Mouse (Mus musculus) lung, postnatal 0 days (tissue): ENCODE data around the gene Cd52. TPM values are rescaled to one million over a fixed set of nuclear protein-coding genes. Genes with fewer than 3 reads are reported as not detected.

Experiments used
- ATAC-seq: fragments of 200-750 bp; cut with Nextera tagmentation; 2 replicates; pipeline ENCODE4 v1.8.0; 2017; ENCODE audit warnings: moderate library complexity
- DNase-seq: peaks from one replicate; pipeline ENCODE4 v3.0.0-alpha.2; 2016; ENCODE audit warnings: low spot score
- H3K27ac ChIP-seq: fragments of 300-500 bp; sonication (generic); 2 replicates; pipeline ENCODE4 v1.5.1; 2014; ENCODE audit warnings: antibody characterized with exemption, mild to moderate bottlenecking, low read length, mixed read lengths
- H3K27me3 ChIP-seq: fragments of 300-500 bp; sonication (generic); replicated peaks from 2 replicates; pipeline ENCODE4 v1.6.1; 2014; ENCODE audit warnings: low read length, mixed read lengths; ENCODE audit not compliant: insufficient read depth
- H3K36me3 ChIP-seq: fragments of 300-500 bp; sonication (generic); 2 replicates; pipeline ENCODE4 v1.6.1; 2014; ENCODE audit warnings: low read length, mixed read lengths; ENCODE audit not compliant: insufficient read depth
- H3K4me1 ChIP-seq: fragments of 300-500 bp; sonication (generic); 2 replicates; pipeline ENCODE4 v1.6.1; 2014; ENCODE audit warnings: antibody characterized with exemption, low read depth, low read length, mixed read lengths; ENCODE audit not compliant: insufficient read depth
- H3K4me2 ChIP-seq: fragments of 300-500 bp; sonication (generic); replicated peaks from 2 replicates; pipeline ENCODE4 v1.6.1; 2014; ENCODE audit warnings: low read depth, mild to moderate bottlenecking, low read length, moderate library complexity, mixed read lengths
- H3K4me3 ChIP-seq: fragments of 300-500 bp; sonication (generic); 2 replicates; pipeline ENCODE4 v1.5.1; 2014; ENCODE audit warnings: low read depth, low read length
- H3K9ac ChIP-seq: fragments of 300-500 bp; sonication (generic); replicated peaks from 2 replicates; pipeline ENCODE4 v1.6.1; 2014; ENCODE audit warnings: low read depth, mild to moderate bottlenecking
- H3K9me3 ChIP-seq: fragments of 300-500 bp; sonication (generic); 2 replicates; pipeline ENCODE4 v1.6.1; 2016; ENCODE audit warnings: low read length, mixed read lengths
- CTCF ChIP-seq: IDR thresholded peaks from 2 replicates; pipeline ENCODE4 v1.5.1; 2016; ENCODE audit warnings: antibody characterized with exemption, mild to moderate bottlenecking
- EP300 ChIP-seq: IDR thresholded peaks from 2 replicates; pipeline ENCODE4 v1.6.1; 2016; ENCODE audit warnings: antibody characterized with exemption, mild to moderate bottlenecking, control low read depth
- WGBS: fragments of 180-500 bp; shearing (Covaris S2); extraction: QIAGEN DNeasy Blood & Tissue Kit; methylation state at CpG from one replicate; pipeline ENCODE4 v1.1.7; 2014; 5-methylcytosine and 5-hydroxymethylcytosine counted together
- polyA plus RNA-seq: library from polyadenylated mRNA; unstranded; fragments of >200 nt; fragmentation: Nextera tagmentation; extraction: Ambion mirVana; gene quantifications from 2 replicates; pipeline ENCODE4 v1.2.1, GENCODE M21; 2015

The Cd52 gene
- polyA plus RNA-seq, 1 experiment from 2014 or later = 65.9 TPM

- no peak overlapping the region for H3K4me2 ChIP-seq
- WGBS = 61% methylated on average over 5 of the region's 5 CpGs
- H3K4me3 ChIP-seq = no peak overlapping the region
- DNase-seq (peak; percentile 29), ATAC-seq (no peak)
- H3K36me3 ChIP-seq = no peaks in the 10 kb centered on the region
- TF ChIP-seq EP300 (no peak), CTCF (no peak)
- no peak overlapping the region for H3K27ac ChIP-seq
- no peaks in the 10 kb centered on the region for H3K27me3 ChIP-seq
- H3K9ac ChIP-seq = no peak overlapping the region
- no peaks in the 10 kb centered on the region for H3K4me1 ChIP-seq
- no peaks in the 10 kb centered on the region for H3K9me3 ChIP-seq
Measured at GRCm38 (mm10) chr4:134097015-134097608, 2.2 kb upstream of the Cd52 start.

- Histone ChIP-seq H3K4me1 (no peaks in the 10 kb centered on the region), H3K4me3 (no peak overlapping the region), H3K4me2 (no peak overlapping the region), H3K27me3 (no peaks in the 10 kb centered on the region), H3K9ac (no peak overlapping the region), H3K27ac (no peak overlapping the region), H3K9me3 (no peaks in the 10 kb centered on the region), H3K36me3 (no peaks in the 10 kb centered on the region)
- ATAC-seq (no peak), DNase-seq (no peak)
- 80% methylated on average over 3 of the region's 3 CpGs for WGBS
- no peak for TF ChIP-seq EP300
- TF ChIP-seq CTCF = no peak
Measured at GRCm38 (mm10) chr4:134096120-134096519, 1.2 kb upstream of the Cd52 start.

GRCm38 (mm10) chr4:134094004-134094564 lies 798 bp downstream of the Cd52 start:
- no peaks in the 10 kb centered on the region for H3K36me3 ChIP-seq
- no peak overlapping the region; the same call in 1 of the 2 replicates for H3K4me2 ChIP-seq
- WGBS = 66% methylated on average over 7 of the region's 7 CpGs
- no peak overlapping the region for H3K9ac ChIP-seq
- H3K4me1 ChIP-seq = no peaks in the 10 kb centered on the region
- no peaks in the 10 kb centered on the region for H3K9me3 ChIP-seq
- no peak overlapping the region for H3K4me3 ChIP-seq
- ATAC-seq (no peak), DNase-seq (no peak)
- H3K27ac ChIP-seq = no peak overlapping the region
- TF ChIP-seq CTCF (no peak), EP300 (no peak)
- no peaks in the 10 kb centered on the region for H3K27me3 ChIP-seq

GRCm38 (mm10) chr4:134092382-134093288 lies 2.2 kb downstream of the Cd52 start:
- no peaks in the 10 kb centered on the region for H3K36me3 ChIP-seq
- H3K9ac ChIP-seq = no peak overlapping the region
- peak; percentile 88 for TF ChIP-seq CTCF
- no peak for TF ChIP-seq EP300
- H3K4me1 ChIP-seq = no peaks in the 10 kb centered on the region
- no peaks in the 10 kb centered on the region for H3K27me3 ChIP-seq
- H3K4me3 ChIP-seq = no peak overlapping the region
- DNase-seq (peak; percentile 63), ATAC-seq (peak; percentile 55; the same call in 1 of the 2 replicates)
- H3K27ac ChIP-seq = no peak overlapping the region
- H3K9me3 ChIP-seq = no peaks in the 10 kb centered on the region
- H3K4me2 ChIP-seq = peak overlapping the region; percentile 5; the same call in 1 of the 2 replicates
- WGBS = 65% methylated on average over 6 of the region's 6 CpGs

- H3K4me3 ChIP-seq = no peak overlapping the region
- no peaks in the 10 kb centered on the region for H3K27me3 ChIP-seq
- WGBS = 81% methylated on average over 6 of the region's 6 CpGs
- no peak overlapping the region for H3K27ac ChIP-seq
- H3K9ac ChIP-seq = no peak overlapping the region
- no peaks in the 10 kb centered on the region for H3K9me3 ChIP-seq
- H3K4me2 ChIP-seq = no peak overlapping the region
- DNase-seq (no peak), ATAC-seq (no peak)
- no peaks in the 10 kb centered on the region for H3K36me3 ChIP-seq
- no peak for TF ChIP-seq EP300
- no peak for TF ChIP-seq CTCF
- no peaks in the 10 kb centered on the region for H3K4me1 ChIP-seq
Measured at GRCm38 (mm10) chr4:134091225-134091529, 3.7 kb downstream of the Cd52 start.

- Histone ChIP-seq H3K4me3 (no peak overlapping the region), H3K36me3 (no peaks in the 10 kb centered on the region), H3K9me3 (no peaks in the 10 kb centered on the region), H3K27me3 (no peaks in the 10 kb centered on the region), H3K9ac (no peak overlapping the region), H3K4me2 (no peak overlapping the region), H3K4me1 (no peaks in the 10 kb centered on the region), H3K27ac (no peak overlapping the region)
- 72% methylated on average over 16 of the region's 16 CpGs for WGBS
- no peak for TF ChIP-seq EP300
- TF ChIP-seq CTCF = no peak
- DNase-seq (no peak), ATAC-seq (no peak)
Measured at GRCm38 (mm10) chr4:134090521-134091224, 4.2 kb downstream of the Cd52 start.
